Mouse (Mus musculus): ENCODE data around the gene Rgs8. TPM values are rescaled to one million over a fixed set of nuclear protein-coding genes. Genes with fewer than 3 reads are reported as not detected.
A peak's percentile ranks its signal among the peaks of the same experiment; 100 is the strongest.

Gene Rgs8
- total RNA-seq, 4 experiments from 2014 or later = 67.8 to 86.0 (median 75.7) TPM

DNA sequence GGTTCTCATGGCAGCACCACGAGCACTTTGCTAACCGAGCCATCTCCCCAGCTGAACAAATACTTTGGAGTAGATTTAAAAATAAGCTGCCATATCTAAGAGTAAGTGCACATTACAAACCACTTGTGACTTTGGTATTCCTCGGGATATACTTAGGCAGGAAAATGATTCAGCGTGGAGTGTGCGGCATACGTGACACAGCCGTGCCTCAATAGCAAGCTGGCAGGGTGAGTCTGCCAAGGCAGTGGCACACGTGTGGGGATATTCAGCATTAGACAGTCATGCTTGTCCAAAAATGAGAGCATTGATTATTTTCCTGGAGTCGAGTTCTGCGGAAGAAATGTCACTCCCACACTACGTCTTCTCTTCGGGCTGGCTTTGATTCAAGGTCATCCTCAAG is 21.1 kb downstream of the Rgs8 start:
- no peak for DNase-seq (ENCODE audit: low spot score in 2 of 2)

DNA sequence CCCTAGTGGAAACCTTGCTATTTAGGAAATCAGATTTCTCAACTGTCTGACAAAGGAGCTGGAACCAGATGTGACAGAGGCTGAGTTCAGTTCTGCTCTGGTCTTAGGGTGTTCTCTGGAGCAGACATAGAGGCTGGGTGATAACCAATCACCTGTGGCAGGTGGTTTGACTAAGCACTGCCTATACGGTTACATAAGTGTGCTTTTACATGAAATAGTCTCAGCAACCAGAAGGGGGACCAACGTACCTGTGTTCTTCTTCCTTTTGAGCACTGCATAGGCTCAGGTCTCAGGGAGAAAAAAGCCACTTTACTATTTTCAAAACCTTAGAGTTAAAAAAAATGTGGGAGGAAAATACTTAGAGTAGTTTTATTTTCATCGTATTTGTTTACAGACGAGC is 22.8 kb downstream of the Rgs8 start:
- no peak for DNase-seq (ENCODE audit: low spot score in 2 of 2)

DNA sequence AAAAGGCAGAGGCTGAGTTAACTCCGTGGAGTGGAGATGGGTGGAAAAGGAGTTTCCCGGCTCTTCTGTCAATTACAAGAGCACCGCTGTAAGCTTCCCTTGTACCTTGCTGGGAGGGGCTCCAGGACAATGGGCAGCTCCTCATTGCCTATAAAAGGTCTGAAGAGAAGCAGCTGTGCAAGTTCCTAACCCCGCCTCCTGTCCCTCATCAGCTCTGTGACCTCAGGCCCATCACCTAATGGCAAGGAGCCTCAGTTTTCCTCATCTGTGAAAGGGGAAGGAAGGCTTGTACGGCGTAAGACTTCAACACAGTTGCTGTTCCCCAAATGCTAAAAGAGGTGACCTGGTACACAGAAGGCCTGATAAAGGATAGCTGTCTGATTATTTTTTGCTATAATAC is 24.8 kb downstream of the Rgs8 start:
- DNase-seq (ENCODE audit: low spot score in 2 of 2) = no peak

DNA sequence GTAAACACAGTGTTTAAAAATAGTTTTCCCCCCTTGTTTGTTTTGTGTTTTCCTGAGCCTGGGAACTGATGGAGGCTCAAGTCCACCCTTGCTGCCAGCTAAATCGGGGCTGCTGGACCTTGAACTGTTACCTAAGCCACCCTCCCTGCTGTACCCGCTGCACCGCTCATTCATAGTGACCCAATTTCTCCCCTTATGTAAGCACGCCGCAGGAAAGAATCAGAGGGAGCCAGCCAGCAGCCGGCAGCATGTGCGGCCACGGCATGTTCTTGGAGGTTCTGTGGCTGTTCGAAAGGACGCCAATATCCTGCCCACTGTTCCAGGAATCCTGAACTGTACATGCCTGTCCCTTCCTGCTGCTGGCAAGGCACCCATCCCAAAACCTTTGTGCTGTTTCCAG is 26.3 kb downstream of the Rgs8 start:
- peak in 1 of 2 experiments; percentile 69 for DNase-seq (ENCODE audit: low spot score in 2 of 2)

DNA sequence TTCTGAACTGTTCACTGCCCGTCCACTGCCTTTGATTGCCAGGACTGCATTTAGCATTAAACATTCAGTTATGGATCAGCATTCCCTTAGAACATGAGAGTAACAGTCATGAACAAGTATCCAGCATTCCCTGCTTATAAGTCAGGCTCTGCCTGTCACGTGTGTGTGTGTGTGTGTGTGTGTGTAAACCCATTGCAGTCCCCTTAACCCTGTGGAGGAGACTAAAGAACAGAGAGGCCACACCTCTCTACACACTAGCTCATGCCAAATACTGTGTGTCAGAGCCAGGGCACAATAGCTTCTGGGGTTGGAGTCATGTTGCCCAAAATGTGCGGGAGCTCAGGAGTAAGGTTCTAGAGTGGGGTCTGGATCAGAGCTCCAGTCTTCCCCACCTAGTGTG is 26.8 kb downstream of the Rgs8 start:
- no peak for DNase-seq (ENCODE audit: low spot score in 2 of 2)

DNA sequence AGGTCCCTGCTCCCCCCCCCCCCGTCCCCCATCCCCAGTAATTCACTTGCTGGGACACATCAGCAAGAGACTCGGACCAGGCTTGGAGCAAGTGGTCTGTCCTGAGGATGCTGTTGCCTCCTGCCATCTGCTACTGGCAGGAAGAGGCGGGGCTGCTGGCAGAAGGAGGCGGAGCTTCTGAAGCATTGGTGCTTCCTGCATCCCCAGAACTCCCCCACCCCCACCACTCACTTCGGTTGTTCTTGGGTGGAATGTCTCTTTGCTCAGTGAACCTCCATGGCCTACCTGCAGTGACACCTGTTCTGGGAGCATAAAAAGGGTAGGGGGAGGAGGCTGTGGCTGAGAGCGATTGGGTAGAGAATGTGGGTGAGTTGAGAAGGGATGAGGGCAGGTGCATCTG is 27.5 kb downstream of the Rgs8 start:
- no peak for DNase-seq (ENCODE audit: low spot score in 2 of 2)

DNA sequence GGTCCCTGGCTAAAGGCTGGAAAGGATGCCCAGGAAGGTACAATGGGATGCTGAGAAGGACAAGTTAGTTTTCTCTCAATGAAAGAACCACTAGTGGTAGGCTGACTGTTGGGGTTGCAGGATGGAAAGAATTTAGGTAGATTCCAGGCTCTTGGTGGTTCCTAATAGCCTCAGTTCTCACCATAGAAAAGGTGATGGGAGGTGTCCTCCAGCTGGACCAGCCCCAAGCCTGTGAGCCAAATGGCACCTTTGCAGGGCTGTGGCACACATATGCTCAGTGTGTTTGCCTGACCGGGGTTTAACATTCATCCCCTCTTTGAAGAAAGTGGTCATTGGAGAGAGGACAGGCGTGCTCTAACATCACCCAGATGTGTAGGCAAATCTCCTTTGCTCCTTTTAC is 28.2 kb downstream of the Rgs8 start:
- no peak for DNase-seq (ENCODE audit: low spot score in 2 of 2)

DNA sequence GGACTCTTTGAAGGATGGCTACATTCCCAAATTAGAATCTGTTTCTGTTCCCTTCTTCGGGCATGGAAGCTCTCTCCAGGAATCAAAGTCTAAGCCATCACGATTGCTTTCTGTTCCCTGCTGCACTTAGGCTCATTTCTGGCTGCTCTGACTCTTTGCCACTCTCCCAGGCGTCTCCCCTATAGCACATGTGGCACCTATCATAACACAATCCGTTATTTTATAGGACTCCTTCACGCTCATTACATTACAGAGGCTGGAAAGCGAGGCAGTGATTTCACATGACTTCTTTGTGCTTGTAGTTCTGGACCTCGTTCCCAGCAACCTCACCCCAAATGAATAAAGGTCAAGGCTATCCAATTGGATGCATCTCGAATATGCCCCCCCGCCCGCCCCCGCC is 30.4 kb downstream of the Rgs8 start:
- DNase-seq (ENCODE audit: low spot score in 2 of 2) = no peak

DNA sequence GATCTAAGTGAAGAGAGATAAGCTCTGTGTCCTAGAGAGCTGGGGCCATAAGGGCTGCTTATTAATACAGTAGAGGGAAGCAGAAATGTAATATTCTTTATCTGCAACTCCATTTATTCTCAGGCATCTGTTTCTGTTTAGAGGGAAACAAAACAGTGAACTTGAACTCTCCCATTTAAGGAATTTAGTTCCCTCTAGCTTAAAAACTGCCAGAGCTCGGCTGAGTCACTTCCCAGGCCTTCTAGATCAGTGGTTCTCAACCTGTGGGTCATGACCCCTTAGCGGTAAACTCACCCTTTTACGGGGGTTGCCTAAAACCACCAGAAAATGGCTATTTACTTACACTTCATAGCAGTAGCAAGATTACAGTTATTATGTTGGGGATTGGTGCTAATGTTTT is 32.8 kb downstream of the Rgs8 start:
- no peak for DNase-seq (ENCODE audit: low spot score in 2 of 2)

DNA sequence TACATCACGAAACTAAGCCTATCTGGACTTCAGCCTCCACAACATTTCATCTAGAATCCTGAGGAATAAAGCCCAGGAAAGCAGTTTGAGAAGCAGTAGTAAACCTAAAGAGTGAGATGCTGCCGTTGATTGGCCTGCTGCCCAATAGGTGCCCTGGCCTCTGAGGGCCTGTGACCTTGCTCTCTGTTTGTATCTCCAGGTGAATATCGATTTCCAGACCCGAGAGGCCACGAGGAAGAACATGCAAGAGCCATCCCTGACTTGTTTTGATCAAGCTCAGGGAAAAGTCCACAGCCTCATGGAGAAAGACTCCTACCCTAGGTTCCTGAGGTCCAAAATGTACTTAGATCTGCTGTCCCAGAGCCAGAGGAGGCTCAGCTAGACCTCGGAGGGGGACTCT is 39.7 kb downstream of the Rgs8 start:
- no peak for DNase-seq (ENCODE audit: low spot score in 2 of 2)

DNA sequence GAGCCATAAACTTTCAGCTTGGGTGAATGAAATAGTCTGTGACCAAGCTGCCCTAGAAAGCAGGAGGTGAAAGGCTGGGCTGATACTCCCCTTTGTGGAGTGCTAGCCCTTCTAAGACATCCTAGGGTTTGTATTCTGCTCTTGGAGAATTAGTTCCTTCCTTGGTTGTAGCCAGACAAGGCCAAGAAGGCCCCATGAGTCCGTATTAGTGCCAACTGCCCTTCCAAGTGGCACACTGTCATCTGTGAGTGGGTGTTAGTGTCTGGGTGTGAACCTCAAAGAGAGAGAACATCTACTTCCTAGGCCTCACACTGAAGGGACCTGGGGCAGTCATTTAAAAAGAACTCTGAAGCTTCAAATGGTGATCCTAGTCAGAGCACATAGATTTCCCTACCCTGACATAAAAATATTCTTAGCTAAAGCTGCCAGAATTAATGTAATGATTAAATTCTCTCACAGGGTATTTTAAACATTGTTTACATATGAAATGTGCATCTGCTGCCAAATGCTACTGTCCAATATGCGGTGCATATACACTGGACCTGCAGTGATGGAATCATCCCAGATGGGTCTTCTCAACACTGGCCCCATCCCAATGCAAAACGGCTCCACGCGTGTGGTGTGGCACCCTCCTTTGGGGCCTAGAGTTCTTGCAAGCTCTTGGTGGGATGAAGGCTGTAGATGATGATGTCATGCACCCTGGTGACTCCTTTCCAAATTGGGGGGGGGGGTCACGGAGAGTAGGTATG is 41.7 kb downstream of the Rgs8 start:
- no peak for DNase-seq (ENCODE audit: low spot score in 2 of 2)

DNA sequence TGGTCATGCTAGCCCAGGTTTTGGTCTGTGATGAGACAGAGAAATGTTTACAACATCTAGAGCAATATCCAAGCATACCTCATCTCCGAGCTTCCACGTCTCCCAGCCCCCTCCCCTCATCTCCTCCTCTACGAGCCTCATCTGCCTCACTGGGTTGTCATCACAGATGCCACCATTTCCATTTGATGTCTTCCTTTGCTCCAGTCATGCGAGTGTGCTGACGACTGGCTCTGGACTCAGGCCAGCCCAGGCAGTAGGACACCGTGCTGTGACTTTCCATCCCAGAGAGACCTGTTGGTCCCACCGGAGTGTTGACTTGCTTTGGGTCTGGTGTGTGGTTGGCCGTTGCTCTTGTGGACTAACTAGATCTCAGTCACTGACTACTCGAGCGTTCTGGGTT is 42.6 kb downstream of the Rgs8 start:
- DNase-seq (ENCODE audit: low spot score in 2 of 2) = no peak

DNA sequence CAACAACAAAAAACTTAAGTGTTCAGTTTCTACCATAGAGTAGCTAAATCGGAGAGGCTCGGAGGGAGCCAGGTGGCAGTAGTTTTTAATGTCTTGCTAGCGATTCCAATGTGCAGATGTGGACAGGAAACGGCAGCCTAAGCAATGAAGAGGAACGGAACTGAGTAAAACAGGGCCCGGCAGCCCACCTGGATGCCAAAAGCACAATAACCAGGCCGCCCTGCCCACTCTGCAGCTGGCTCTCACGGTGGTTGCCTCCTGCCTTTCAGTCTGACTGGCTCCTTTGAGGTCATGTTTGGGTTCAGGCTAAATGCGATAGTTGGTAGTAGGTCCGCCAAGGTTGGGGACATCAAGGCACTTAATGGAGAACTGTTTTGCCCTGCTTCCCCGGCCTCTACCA is 43.3 kb downstream of the Rgs8 start:
- no peak for DNase-seq (ENCODE audit: low spot score in 2 of 2)

DNA sequence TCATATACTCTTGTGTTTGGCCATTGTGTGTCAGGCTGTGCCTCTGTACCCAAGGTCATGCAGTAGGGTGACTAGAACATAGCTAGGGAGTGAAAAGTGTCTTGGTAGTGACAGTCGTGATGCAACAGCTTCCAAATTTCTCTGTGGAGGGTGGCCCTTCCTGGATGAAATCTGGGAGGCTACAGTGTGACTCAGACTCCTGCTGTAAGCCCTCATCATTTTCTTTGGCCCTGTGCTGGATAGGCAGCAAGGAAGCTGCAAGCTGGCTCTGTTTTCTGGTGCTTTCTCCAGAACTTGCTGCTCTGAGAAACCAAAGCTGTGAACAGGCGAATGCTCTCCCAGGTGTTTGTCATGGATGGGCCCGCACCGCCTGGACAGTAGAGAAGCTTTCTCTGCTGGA is 43.7 kb downstream of the Rgs8 start:
- no peak for DNase-seq (ENCODE audit: low spot score in 2 of 2)

DNA sequence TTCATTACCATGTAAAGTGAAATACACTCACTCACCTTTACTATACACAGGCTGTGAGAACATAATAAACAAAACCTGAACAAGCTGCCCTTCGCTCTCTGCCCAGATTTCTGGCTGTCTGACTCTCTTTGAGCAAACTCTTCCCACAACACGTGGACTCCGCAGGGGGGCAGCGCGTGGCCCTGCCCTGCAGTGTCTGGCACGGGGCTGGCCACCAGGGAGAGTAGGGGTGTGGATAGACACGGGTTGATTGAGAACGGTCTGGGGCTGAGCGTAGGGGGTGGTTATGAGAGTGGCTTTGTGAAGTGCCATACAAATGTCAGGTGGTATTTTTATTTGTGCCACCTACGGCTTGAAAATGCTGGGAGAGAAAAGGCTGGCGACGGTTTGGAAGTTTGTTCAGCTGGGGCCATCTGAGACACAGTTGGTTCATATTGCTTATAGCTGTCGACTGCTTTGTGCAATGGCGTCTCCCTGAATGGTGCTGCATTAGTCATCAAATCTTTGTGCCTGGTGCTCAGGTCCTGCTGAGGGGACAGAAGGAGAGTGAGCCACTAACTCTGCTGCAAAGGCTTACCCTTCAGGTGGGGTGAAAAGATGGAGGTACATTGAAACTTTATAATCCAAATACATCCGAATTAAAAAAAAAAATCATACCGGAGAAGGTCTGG is 44.9 kb downstream of the Rgs8 start:
- no peak for DNase-seq (ENCODE audit: low spot score in 2 of 2)

DNA sequence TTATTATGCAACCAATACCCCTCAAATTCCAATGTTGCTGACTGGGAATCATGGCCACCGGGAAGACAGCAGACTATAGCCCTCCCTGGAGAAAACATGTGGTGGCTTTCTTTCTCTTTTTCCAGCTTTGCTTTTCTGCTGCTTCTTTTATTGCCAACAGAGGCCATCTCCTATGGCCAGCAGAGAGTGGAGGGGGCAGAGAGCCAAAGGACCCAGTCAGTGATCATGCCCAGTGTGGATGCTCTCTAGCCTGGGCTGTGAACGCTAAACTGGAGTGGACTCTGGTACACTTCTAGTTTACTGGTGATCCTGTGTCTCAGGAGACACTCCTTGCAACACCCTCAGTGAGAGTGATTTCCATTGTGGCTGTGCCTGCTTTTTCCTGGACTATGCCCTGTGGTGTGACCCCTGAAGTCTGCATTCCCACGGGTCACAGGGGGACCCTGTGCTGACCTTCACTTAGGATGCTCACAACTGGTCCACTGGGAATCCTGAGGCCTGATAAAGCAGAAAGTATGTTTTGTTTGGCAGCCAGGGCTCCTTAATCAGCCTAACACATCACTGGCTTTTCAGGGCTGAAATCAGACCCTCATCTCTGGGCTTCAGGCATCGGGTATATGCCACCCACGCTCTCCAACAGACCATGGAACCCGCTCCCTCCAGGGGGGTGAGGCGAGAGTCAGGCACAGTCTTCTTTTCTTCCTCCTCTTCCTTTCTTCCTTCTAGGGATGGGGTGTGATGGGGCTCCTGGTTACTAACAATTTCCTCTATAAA is 45.7 kb downstream of the Rgs8 start:
- DNase-seq (ENCODE audit: low spot score in 2 of 2) = no peak

DNA sequence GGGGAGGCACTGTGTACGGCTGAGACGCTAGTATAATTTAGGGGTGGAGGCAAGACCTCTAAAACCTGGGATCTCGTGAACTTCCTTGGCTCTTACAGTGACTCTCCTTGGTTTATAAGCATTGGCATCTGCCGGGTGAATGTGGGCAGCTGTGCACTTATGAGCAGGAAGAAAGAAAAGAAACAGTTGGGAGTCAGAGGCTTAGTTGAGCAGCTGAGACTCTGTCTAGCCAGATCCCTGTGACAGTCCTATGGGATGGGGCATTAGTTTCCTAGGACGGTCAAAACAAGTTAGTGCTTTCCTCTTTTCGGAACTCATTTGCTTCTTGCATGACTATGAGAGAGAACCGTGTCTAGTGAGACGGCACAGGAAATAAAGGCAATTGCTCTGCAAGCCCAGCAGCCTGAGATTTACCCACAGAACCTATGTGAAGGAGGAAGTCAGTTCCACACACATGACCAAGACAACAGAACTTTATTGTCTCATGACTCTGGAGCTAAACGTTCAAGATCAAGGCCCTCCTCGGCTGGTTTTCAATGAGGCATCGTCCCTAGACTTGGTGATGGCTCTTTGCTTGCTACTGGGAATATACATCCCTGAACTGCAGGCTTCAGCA is 47.7 kb downstream of the Rgs8 start:
- DNase-seq (ENCODE audit: low spot score in 2 of 2) = no peak

DNA sequence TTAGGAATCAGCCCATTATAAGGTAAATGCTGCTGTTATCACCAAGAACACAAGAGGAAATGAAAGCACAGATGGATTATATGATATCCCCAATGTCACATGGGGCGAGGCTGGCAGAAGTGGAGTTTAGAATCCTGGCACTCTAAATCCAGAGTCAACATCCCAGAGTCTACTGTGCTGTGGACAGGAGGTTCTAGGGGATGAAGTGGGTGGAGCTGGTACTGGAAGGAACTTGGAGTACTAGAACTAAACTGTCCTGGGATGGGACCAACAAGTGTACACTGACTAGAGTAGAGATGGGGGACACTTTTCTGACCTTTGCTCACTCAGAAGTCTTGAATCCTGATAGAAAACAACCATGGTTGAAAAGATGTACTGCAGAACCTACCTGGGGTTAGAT is 48.6 kb downstream of the Rgs8 start:
- DNase-seq (ENCODE audit: low spot score in 2 of 2) = no peak

DNA sequence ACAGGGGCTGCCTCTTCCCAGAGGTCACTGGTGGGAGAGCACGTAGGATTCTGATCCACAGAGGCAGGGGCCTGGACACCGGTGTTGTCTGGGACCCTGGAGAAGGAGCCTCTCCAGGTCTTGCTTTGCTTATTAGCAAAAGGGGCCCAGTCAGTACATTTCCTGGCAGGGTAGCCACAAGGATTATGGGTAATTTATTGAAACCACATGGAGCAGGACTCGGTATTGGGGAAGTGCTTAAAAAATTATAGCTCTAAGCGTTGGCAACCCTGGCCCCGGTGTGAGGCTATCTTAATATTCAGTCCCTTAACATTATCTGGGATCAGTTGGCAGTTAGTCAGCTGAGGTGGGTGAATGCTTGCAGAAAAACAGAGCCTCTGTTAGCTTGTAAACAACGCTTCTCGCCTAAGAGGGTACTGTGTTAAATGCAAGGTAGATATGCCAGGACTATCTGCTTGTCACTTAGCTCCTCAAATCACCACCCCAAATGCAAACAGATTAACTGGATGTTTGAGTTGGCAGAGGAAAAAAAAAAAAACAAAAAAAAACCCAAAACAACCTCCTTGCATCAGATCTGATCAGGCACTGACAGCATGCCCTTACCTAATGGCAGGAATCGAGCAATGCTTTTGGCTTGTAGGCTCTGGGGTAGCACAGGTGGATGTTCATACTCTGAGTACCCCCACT is 49.5 kb downstream of the Rgs8 start:
- no peak for DNase-seq (ENCODE audit: low spot score in 2 of 2)

DNA sequence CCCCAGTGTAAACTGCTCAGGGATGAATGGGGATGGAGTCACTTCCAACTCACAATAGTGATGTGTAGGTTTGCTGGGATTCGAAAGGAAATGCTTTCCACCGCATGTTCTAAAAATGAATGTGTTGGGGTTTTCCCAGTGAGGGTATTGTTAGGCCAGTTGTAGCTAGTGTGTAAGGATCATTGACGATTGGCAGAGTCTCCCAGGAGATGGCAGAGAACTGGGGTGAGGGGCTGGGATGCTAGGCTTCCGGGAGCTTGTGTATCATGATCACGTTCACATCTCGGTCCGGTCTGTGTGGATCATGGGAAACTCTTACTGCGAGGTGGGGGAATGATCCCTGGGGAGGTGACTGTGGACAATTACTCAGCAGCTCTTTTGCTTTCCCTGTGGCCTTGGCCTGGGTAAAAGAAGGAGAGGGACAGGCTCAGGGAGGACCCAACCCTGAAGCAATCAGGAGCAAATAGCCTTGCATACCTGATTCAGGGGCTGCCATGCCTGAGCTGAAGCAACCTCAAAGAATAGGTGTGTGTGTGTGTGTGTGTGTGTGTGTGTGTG is 50.1 kb downstream of the Rgs8 start:
- DNase-seq (ENCODE audit: low spot score in 2 of 2) = no peak

DNA sequence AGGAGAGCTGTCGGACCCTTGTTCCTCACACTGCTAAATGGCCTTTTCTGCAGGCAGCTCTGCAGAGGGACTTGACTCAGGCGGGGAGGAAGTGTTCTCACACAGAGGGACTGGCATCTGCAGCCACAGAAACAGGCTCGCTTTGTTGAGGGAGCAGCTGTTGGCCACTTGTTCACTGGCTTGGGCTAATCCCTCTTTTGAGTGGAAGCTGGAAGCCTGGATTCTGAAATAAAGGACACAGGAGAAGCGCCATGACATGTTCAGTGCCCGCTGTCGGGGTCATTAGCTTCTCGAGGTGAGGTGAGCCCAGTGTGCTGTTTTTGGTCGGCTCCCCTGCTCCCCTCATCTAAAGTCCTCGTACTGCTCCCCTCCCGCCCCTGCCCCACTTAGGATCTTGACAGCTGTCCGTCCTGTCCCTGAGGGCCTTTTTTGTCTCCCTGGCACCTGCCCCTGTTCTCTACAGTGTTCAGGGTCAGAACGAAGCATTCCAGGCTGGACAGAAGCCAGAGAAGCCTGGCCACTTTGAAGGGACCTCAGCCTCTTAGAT is 50.7 kb downstream of the Rgs8 start:
- peak in 1 of 2 experiments; percentile 38 for DNase-seq (ENCODE audit: low spot score in 2 of 2)

Measured in left cerebral cortex, adult 8-10 months (tissue).